Mouse (Mus musculus) adipocyte (in vitro differentiated cells): ENCODE results near the gene Cchcr1.
A peak's percentile ranks its signal among the peaks of the same experiment; 100 is the strongest.
"Not testable (repeated sequence)": the region's sequence is repeated elsewhere in the genome, so short reads cannot be mapped to it uniquely, and the experiment has no call there.

ENCODE experiments used
- DNase-seq: peaks from one replicate; pipeline ENCODE4 v3.0.0-alpha.2; 2016; ENCODE audit warnings: low spot score

The Cchcr1 gene

GRCm38 (mm10) chr17:35516652-35517500 lies at the start of gene Cchcr1, which contains the start of gene Tcf19:
Gene Cchcr1 (plus strand): TSS chr17:35517100.
Gene Tcf19 (minus strand): TSS chr17:35516824.
- peak; percentile 99 for DNase-seq

- DNase-seq, result not testable (repeated sequence)
Observed at GRCm38 (mm10) chr17:35468936-35469335, 48.0 kb upstream of the Cchcr1 start.

GRCm38 (mm10) chr17:35469842-35470751 lies 46.8 kb upstream of the Cchcr1 start, which contains the start of gene H2-Q10:
Gene H2-Q10 (plus strand): TSS chr17:35470089.
- DNase-seq, result no peak

- DNase-seq, result peak; percentile 65
Observed at GRCm38 (mm10) chr17:35484066-35484465, 32.8 kb upstream of the Cchcr1 start.

- no peak for DNase-seq
Observed at GRCm38 (mm10) chr17:35485702-35486101, 31.2 kb upstream of the Cchcr1 start.

GRCm38 (mm10) chr17:35486726-35487125 lies 30.2 kb upstream of the Cchcr1 start:
- no peak for DNase-seq

GRCm38 (mm10) chr17:35488041-35488440 lies 28.9 kb upstream of the Cchcr1 start:
- no peak for DNase-seq

- DNase-seq, result no peak
Observed at GRCm38 (mm10) chr17:35490320-35490719, 26.6 kb upstream of the Cchcr1 start.

- DNase-seq, result no peak
Observed at GRCm38 (mm10) chr17:35497124-35497523, 19.8 kb upstream of the Cchcr1 start.

- no peak for DNase-seq
Observed at GRCm38 (mm10) chr17:35502226-35502625, 14.7 kb upstream of the Cchcr1 start.

GRCm38 (mm10) chr17:35502762-35503161 lies 14.1 kb upstream of the Cchcr1 start:
- DNase-seq, result no peak

GRCm38 (mm10) chr17:35503849-35504248 lies 13.1 kb upstream of the Cchcr1 start:
- DNase-seq, result no peak

- DNase-seq, result no peak
Observed at GRCm38 (mm10) chr17:35504628-35505481, 12.0 kb upstream of the Cchcr1 start.

- no peak for DNase-seq
Observed at GRCm38 (mm10) chr17:35505776-35506175, 11.1 kb upstream of the Cchcr1 start, which contains the start of gene Pou5f1. Gene Pou5f1 (plus strand): TSS chr17:35506018.

- DNase-seq, result no peak
Observed at GRCm38 (mm10) chr17:35506881-35507280, 10.0 kb upstream of the Cchcr1 start.

GRCm38 (mm10) chr17:35507556-35508260 lies 9.2 kb upstream of the Cchcr1 start:
- DNase-seq, result no peak

GRCm38 (mm10) chr17:35508279-35508678 lies 8.6 kb upstream of the Cchcr1 start:
- DNase-seq, result not testable (repeated sequence)

- no peak for DNase-seq
Observed at GRCm38 (mm10) chr17:35509284-35509683, 7.6 kb upstream of the Cchcr1 start.

- peak; percentile 41 for DNase-seq
Observed at GRCm38 (mm10) chr17:35512916-35513626, 3.8 kb upstream of the Cchcr1 start.

- peak; percentile 74 for DNase-seq
Observed at GRCm38 (mm10) chr17:35513886-35514285, 3.0 kb upstream of the Cchcr1 start.
